Comparison of ENCODE assay signal across 8 mouse cellular contexts in the genomic region with DNA sequence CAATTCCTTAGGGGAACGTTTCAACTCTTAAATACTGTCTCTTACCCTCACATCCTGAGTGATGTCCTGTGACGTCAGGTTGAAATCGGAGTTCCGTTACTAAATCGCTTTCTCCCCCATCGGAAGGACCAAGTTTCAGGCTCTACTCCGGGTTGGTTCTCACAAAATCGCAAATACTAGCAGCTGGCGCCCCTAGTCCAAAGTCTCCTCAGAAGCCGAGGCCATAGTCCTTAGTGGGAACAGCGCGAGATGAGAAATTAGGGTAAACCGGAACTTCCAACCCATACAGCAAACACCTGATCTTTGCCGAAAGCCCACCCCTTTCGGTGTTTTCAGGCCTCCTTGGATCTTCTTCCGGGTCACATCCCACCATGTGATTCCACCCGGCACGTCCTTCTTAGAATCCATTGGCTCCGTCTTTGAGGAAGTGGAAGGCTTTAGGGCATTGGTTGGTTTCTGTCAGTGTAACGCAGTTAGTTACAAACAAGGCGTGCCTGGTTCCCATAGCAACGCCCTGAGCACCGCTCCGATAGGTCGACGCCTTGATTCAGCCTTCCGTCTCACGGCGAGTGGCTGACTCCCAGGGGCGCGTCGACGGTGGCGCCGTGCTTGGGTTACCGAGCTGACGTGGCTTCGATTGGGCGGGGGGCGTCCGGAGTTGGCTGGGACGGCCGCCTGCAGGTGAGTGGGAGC. TPM values are rescaled to one million over a fixed set of nuclear protein-coding genes. Genes with fewer than 3 reads are reported as not detected.
DNase-seq lines count a peak whose midpoint lies in the region; ATAC-seq lines count a peak whose summit lies in the region.

TSS of gene Eaf2 (minus strand) at position 421 of the 693 bp plus-strand sequence.
TSS of gene Golgb1 (plus strand) at position 558 of the 693 bp plus-strand sequence.

- H3K27me3 ChIP-seq in hindbrain, embryonic 15.5 days, result no peaks in the 10 kb centered on the region

- no peaks in the 10 kb centered on the region for H3K9me3 ChIP-seq in hindbrain, embryonic 15.5 days

- peaks cover 15% of the 10 kb centered on the region for H3K36me3 ChIP-seq in hindbrain, embryonic 15.5 days

- H3K27ac ChIP-seq in hindbrain, embryonic 15.5 days (replicated peaks), result peak within 1 kb of the TSS; percentile 86

- peak within 1 kb of the TSS; percentile 82 for H3K4me3 ChIP-seq in hindbrain, embryonic 15.5 days

- H3K4me1 ChIP-seq in hindbrain, embryonic 15.5 days (replicated peaks), result peaks cover 24% of the 10 kb centered on the region

- H3K4me2 ChIP-seq in hindbrain, embryonic 15.5 days, result peak within 1 kb of the TSS; percentile 78

- peak within 1 kb of the TSS; percentile 84 for H3K9ac ChIP-seq in hindbrain, embryonic 15.5 days

- WGBS in hindbrain, embryonic 15.5 days, result under 1% methylated on average over 37 of the region's 43 CpGs

- DNase-seq in T-cell, adult 2 months (ENCODE audit: low spot score), result peak; percentile 98
- peak; percentile 93 to 95 for DNase-seq in cerebellum, postnatal 36 days
- peak; percentile 94 to 99 for DNase-seq in frontal cortex, postnatal 36 days (ENCODE audit: low spot score in 2 of 2)
- DNase-seq in left cerebral cortex, adult 11 months (ENCODE audit: low spot score), result peak; percentile 99
- peak; percentile 95 to 97 for DNase-seq in lung, postnatal 4 days
- peak; percentile 98 for DNase-seq in retina, postnatal 7 days (ENCODE audit: low read depth, low spot score)
- DNase-seq in urinary bladder, adult 2 months (ENCODE audit: low spot score), result peak; percentile 80

- peak; percentile 100 for ATAC-seq in hindbrain, embryonic 15.5 days (ENCODE audit: low FRiP score, low read depth)

RNA-seq across cellular contexts. Expression of gene Eaf2, which starts in this region (rescaled TPM):
- 0.52 and 0.54 TPM in 2 replicates for polyA plus RNA-seq in hindbrain, embryonic 15.5 days (2015; fragmentation: Nextera tagmentation; extraction: Ambion mirVana)
- 6.3 and 7.0 TPM in 2 replicates for polyA plus RNA-seq in urinary bladder, adult 2 months (2012; rRNA removed)

RNA-seq across cellular contexts. Expression of gene Golgb1, which starts in this region (rescaled TPM):
- polyA plus RNA-seq in hindbrain, embryonic 15.5 days (2015; fragmentation: Nextera tagmentation; extraction: Ambion mirVana), result 83.2 and 83.7 TPM in 2 replicates
- 55.2 and 61.2 TPM in 2 replicates for polyA plus RNA-seq in urinary bladder, adult 2 months (2012; rRNA removed)

Comparison
In these comparisons a context has a peak if more than half of its experiments do, and no peak if none do; other contexts are left out.
1. Peak in every context shown above with its lines: DNase-seq, ATAC-seq, H3K4me3 ChIP-seq and H3K27ac ChIP-seq.